Mouse (Mus musculus) thymus, postnatal 25 days (tissue): ENCODE results near the gene C1ql4.

Source experiments
- DNase-seq: peaks from one replicate; pipeline ENCODE4 v3.0.0; 2022

The C1ql4 gene

DNA sequence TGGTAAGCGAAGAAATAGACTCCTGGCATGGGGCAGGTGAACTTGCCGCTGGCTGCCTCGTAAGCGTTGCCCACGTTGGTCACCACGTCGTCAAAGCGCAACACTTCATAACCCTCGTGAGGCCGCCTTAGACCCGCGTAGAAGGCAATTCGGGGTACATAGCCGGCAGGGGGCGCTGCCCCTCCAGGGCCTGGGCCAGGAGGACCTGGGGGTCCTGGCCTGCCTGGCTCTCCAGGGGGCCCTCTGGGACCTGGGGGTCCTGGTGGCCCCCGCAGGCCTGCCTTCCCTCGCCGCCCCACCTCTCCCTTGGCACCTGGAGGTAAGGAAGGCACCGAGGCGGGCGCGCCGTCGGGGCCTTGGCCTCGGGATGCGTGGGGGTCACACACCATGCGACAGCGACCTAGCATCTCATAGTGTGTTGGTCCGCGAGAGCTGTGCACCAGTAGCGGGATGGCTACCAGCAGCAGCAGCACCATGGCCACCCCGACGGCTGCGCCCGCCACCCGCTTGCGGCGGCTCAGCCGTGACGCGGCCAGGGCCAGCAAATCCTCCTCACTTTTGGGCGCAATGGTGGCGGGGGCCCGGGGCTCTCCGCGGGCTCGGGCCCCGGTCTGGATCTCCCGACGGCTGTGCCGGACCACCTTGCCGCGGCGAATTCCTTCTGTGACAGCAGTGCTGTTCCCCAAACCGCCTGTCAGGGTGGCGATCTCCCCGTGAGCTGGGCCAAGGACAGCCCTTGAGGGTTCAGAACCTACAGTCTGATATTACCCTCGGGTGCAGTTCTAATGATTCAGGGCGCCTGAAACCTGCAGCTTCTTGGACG is at the start of gene C1ql4:
TSS of gene C1ql4 (minus strand) at position 565 of the 823 bp plus-strand sequence.
- DNase-seq, result peak; percentile 57

DNA sequence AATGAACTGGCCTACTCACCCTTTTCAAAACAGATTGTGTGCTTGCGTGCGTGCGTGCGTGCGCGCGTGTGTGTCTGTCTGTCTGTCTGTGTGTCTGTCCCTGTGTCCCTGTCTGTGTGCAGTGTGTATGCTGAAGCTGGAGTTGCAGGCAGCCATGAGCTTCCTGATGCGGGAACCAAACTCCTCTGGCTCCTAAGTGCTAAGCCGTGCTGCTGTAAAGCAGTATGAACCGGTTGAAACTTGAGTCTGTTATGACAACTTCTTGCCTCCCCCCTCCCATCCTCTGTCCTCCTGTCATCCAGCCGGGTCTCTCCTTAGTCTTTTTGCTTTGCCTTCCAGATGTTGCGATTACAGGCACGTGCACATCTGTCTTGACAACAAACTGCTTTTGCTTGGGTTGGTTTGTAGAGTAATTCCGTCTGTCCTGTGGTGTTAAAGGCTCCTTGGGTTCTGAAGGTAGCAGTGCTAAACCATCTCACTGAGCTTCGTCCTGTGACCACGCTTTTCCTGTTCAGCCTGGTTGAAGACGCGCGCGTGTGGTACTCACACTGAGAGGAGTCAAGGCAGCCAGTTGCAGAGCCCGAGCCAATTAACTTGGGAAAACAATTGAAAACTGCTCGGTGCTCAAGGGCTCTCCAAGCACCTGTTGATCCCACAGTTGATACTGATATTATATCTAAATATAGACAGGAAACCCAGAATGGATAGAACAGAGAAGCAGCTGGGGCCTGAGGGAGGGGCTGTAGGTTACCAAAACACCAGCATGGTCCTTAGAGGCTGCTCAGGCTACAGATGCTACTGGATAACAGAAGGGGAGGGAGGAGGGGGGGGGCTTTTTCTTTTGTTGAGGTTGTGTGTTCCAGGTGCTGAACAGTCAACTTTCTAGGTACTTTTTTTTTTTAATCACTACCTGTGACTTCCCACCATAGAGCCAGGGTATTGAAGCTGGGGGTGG is 42.6 kb upstream of the C1ql4 start:
- peak; percentile 25 for DNase-seq

DNA sequence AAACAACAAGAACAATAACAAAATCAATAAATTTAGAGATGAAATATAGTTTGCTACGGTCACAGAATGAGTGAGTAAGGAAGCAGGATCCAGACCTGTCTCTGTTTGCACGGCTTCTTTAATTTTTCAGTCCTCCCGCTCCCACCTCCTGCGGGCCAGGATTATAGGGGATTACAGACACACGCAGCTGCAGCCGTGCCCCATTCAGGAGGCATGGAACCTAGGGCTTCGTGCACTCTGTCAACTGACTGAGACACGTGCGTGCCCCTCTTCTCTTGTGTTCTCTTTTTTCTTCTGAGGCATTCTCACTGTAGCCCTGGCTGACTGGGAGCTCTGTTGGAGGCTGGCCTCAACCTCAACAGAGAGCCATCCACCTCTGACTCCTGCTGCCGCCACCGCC is 41.8 kb upstream of the C1ql4 start:
- peak; percentile 14 for DNase-seq

DNA sequence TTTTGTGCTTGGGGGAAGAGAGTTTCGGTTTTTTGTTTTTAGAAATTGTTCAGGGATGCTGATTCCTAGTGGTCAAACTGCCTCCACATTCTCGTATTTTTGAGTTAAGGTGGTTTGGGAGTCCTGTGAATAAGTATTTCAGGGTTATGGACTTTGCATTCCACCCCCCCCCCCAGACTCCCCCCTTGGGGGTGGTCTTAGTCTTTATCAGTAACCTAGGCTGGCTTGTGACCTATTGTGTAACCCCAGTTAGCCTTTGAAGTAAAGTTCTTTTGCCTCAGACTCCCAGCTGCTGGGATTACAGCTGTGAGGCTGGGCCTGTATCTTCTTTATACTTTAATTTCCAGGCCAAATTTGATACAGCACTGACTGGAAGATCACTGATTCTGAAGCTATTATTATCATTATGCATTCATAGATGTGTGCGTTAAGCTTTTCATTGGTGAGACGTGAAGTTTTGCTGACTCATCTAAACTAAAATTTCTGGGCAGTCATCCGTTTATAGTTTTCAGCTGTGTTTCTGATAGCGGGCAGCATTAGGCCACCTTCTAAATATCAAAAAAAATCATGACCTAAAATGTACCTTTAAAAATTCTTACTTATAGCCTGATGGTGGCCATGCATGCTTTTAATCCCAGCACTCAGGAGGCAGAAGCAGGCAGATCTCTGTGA is 40.4 kb upstream of the C1ql4 start:
- no peak for DNase-seq

DNA sequence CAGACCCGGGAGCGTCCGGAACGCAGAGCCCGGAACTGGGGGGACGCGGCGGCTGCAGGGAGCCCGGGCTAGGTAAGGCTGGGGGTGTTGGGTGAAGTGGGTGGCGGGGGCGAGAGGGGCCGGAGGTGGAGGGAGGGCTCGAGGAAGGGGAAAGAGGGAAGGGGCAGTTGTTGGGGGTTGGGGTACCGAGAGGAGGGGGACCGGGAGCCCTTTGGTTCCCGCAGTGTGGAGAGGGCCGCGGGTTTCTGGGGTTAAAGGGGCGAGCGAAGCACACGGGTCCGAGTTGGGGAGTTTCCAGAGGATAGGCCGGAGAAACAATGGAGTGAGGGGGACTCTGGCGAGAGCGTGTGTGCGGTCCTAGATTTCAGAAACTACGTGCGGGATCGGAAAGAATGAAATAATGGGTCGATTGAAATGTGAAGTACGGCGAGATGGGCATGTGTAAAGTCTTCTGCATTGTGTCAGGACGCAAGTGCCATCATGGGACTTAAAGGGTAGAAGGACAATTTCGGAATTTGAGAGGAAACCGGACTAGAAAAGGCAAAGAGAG is 39.3 kb upstream of the C1ql4 start:
- no peak for DNase-seq

DNA sequence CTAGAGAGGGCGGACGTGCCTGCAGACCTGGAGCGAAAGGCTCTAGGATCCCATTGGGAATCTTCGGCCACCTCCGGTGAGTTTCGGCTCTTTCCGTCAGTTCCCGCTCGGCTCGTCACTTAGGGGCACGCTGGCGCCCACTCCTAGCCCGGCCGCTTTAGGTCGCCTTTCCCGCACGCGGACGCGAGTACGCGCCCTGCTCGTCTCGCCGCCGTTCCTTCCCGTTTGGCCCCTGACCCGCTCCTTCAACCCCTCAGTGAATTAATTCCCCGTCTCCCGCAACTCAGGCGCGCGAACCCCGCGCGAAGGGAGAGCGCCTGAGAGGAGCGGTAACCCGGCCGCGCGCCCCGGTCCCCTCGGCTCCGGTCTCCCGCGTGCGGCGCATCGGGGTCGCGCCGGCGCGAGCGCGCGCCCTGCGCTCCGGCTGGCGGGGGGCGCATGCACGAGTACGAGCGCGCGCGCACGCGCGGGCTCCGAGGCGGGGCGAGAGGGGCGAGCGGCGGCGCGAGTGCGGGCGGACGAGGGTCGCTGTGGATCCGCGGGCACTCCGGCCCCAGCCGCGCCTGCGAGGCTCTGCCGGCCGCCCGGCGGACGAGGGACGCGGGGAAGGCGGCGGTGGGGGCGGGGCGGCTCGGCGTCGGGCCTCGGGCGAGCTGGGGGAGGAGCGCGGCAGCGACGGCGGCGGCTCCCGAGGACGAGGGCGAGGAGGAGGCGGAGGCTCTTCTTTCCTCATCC is 38.6 kb upstream of the C1ql4 start:
- DNase-seq, result peak; percentile 60

DNA sequence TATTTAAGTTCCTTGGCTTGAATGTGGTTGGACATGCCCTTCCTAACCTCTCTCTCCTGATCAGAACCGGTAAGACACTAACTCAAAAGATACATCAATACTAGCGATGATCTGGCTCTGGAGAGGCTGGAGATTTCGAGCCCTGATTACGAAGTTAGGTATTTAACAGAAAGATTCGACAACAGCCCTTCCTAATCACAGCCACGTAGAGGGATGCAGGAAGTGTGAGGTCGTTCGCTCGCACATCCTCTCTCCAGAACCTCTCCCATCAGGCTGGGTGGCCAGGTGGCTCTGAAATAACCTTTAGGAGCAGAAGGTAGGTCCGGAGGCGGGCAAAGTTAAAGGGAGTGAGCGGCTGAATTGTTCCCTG is 38.1 kb upstream of the C1ql4 start, which contains the start of gene Spats2:
TSS of gene Spats2 (plus strand) at position 206 of the 370 bp plus-strand sequence.
- no peak for DNase-seq

DNA sequence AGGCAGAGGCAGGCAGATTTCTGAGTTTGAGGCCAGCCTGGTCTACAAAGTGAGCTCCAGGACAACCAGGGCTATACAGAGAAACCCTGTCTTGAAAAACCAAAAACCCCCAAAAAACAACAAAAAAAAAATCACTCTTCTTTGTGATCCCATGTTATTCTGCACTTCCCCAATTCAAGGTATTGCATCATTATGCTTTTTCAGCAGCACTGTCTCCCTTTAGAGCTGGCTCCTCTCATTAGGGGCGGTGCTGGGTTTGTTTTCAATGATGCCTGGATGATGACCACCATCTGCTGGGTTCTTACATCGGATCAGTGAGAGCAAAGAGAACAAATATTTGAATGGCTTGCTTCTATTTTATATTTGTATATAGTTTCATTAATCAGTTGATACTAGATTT is 35.0 kb upstream of the C1ql4 start:
- no peak for DNase-seq

DNA sequence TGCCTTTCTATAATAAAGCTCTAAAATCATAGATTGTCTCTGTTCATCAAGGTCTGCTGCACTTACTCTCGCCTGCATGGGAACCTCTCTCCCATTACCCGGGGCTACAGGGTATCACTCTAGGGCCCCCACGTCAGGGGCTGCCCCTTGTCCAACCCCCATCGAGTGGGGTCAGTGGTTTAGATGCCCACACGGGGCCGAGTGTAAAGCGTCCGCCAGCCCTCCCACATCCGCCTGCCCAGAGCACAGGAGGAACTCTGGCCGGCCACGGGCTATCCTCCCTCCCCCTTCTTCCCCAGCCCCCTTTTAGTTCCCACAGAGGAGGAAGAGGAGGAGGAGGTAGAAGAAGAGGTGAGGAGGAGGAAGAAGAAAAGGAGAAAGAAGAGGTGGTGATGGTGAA is 33.2 kb upstream of the C1ql4 start:
- DNase-seq, result no peak

DNA sequence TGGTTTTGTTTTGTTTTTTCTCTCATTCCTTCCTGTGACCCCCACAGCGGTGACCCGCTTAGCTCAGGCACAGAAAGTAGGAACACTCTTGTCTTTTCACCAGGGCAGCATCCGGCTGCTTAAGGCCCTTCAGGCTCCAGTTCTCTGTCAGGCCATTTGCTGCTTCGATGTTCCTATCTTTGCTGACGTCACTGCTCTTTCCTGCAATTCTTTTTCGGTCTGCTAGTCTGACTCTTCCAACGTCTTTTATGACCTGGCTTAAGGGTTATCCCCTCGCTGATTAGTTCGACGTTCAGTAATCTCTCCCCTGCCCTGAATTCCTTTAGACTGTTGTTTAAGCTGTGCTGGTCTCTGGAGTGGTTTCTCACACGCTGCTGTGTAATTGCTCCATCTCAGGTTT is 28.9 kb upstream of the C1ql4 start:
- no peak for DNase-seq

DNA sequence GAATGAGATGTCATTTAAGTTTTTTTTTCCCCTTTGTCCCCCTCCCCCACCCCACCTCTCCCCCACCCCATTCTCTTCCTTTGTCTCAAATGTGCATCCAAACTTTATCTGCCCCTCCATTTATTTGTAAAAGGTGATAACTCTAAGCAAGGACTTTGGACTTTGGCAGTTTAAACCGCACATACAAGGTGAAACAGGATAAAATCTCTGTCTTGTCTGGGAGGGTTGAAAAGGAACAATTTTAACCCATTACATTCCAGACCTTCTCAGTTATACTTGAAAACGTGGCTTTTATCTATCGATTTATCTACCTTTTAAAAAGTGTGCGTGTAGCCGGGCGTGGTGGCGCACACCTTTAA is 27.4 kb upstream of the C1ql4 start:
- DNase-seq, result no peak

DNA sequence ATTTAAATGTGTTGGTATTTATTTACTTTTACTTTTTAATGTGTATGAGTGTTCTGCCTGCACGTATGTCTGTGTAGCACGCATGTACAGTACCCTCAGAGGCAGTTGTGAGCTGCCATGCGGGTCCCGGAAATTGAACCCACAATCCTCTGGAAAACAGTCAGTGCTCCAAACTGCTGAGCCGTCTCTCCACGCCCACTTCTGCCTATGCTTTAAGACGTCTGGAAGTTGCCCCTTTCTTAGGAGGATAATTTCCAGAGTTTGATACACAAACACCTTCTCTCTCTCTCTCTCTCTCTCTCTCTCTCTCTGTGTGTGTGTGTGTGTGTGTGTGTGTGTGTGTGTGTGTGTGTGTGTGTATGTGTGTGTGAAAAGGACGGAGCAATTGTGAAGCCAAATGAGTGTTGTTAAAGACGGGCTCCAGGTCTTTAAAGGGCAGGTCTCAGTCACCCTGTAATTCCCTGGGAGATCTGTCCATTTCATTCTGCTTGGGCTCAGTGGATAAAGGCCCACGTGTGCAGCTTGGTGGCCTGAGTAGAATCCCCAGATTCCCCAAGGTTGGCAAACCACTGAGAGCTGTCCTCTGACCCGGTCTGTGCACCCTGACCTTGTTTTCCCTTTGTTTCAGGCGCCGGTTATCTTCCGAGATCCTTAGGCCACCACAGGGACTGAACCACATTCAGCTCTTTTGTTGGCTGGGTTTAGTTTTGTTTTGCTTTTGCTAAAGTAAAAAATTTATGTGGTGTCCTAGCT is 26.9 kb upstream of the C1ql4 start:
- no peak for DNase-seq

DNA sequence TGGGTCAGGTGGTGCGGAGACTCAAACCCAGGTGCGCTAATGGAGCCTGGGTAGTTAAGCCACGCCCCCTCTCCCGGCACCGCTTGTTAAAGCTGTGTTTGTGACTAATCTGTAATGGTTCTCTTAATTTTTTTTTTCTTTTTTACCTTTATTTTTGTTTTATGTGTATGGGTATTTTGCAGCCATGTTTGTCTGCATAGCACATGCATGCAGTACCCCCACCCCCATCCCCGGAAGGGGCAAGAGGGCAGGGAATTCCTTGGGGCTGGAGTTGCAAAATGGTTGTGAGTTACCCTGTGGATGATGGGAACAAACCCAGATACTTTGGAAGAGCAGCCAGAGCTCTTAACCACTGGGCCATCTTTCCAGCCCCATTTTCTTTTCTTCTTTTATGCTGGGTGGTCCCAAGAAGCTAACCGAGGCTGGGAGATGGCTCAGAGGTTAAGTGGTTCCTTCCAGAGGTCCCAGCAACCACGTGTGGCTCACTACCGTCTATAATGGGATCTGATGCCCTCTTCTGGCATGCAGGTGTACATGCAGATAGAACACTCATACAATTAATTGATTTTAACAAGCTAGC is 25.9 kb upstream of the C1ql4 start:
- peak; percentile 21 for DNase-seq

DNA sequence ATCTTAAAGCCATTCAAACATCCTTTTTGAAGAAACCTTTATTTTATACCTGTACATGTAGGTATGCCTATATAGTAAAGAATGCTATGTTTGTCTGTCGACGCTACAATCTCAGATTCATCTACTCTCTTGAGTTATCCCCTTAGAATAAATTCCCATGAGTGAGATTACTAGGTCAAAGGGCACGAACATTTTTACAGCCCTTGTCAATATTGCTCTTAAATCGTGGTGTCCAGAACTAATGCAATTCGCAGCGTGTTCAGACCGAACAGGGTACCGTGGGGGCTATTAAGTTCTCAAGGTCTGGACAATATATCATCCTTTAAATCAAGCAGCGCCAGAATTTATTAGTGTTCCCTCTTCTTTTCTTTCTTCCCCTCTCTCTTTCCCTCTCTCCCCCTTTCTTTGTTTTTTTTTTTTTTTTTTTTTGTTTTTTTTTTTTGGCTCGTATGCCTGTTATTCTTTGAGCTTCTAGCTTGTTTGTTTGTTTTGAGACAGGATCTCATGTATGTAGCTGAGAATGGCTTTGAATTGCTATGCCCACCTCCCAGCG is 25.3 kb upstream of the C1ql4 start:
- DNase-seq, result no peak

DNA sequence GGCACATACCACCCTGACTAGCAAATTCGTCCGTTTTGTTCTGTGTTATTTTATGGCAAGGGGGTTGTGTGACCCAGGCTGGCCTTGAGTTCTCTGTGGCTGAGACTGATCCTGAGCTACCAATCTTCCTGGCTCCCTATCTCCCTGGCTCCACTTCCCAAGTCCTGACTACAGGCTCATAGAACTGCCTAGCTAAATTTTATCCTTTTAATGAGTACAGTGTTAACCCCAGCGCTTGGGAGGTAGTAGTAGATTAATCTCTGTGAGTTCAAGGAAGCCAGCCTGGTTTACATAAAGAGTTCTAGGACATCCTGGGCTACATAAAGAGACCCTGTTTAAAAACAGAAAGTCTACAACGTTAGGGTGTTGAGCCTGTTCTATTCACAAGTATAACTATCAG is 24.2 kb upstream of the C1ql4 start:
- no peak for DNase-seq

DNA sequence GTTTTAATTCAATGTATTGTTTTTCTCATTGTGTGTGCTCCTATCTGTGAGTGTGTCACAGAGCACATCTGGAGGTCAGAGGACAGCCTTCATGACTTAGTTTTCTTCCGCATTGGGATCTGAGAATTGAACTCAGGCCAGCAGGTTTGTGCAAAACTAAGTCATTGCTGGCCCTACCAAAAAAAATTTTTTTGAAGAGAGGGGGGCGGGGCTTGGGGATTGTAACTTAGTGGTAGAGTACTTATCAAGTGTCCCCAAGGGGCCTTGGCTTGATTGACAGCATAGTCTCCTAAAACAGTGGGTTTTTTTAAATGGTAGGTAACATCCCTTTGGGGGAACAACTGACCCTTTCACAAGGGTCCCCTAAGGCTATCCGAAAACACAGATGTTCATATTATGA is 23.5 kb upstream of the C1ql4 start:
- no peak for DNase-seq

DNA sequence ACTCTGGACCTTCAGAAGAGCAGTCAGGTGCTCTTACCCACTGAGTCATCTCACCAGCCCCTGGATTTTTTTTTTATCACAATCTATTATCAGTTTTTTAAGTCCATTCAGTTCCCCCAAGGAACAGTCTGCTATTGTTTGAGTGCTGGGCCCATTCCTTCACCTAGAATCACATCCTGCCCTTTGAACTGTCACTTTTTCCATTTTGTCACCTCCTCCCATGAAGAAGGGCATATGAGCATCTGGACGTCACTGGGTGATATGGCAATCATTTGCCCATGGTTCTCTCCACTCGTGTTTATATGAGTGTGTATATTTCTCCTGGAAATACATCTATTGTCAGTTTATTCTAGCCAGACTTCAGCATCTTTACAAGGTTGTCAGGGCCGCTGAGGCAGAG is 20.2 kb upstream of the C1ql4 start:
- DNase-seq, result no peak

DNA sequence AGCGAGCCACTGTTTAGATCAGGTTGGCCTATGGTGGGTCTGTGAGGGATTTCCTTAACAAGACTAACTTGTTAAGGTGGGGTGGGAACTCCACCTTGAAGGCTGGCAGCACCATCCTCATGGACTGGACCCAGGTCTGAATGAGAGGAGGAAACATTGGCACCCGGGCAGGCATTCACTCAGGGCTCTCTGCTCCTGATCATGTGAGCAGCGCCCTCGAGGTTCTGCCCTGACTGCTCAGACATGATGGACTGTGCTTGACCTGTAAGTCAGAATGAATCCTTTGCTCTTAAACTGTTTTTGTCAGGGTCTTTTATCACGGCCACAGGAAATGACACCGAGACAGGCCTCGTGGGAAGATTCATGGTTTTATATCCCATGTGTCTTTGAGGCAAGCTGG is 17.6 kb upstream of the C1ql4 start:
- no peak for DNase-seq

DNA sequence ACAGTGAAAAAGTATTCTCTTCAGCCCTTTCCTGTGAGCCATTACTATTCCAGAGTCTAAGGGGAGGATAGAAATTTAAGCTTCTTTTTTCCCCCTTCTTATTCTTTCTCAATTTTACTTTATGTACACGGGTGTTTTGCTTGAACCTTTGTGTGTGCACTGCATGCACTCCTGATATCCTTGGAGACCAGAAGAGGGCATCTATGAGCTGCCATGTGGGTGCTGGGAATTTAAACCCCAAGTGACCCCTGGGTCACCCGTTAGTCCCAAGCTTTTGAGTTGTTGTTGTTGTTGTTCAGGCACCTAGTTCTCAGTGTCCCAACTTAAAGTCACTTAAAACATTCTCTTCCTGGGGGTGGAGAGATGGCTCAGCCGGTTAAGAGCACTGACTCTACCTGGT is 12.4 kb upstream of the C1ql4 start:
- no peak for DNase-seq

DNA sequence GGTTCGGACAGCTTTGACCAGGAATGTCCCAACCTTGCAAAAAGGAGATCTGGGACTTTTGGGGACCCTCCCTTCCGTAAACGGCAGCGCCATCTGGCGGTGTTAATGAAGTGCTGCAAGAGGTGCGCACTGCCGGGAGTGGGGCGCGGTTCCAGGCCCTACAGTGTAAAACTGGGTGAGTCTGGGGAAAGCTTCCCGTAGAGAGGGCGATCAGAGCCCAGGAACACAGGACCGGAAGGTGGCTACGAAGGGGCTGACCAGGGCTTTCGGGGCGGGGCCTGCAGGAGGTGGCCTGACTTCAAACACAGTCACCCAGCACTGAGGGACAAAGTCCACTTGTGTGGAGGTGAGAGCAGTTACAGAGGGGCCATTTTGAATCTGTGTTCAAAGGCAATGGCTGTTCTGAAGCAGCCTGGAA is 11.5 kb upstream of the C1ql4 start:
- peak; percentile 39 for DNase-seq

DNA sequence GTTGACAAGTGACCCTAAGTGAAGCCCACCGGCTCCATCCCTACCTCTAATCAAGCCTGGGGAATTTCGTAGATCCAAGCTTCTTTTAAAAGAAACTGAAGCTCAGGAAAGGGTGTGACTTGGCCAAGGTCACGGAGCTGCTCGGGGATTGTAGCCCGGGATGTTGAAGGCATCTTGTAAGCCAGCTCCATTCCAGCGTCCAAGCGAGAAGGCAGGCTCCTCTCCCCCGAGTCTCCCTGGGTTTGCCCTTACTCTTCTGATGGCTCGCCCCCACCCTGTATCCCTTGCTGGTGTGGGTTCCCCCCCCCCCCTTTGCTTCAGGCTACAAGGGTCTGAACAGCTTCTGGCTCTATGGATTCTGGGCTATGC is 10.9 kb upstream of the C1ql4 start:
- no peak for DNase-seq
